Mouse (Mus musculus) stomach, adult 2 months (tissue): ENCODE measurements around the gene Il9. TPM values are rescaled to one million over a fixed set of nuclear protein-coding genes. Genes with fewer than 3 reads are reported as not detected.

Experiments used
- polyA plus RNA-seq: library from polyadenylated mRNA; depleted of rRNA; stranded (reverse); fragments of >200 nt; gene quantifications from 2 replicates; pipeline ENCODE4 v1.2.3, GENCODE M21; 2012; rRNA removed

Gene Il9
- polyA plus RNA-seq = not detected in 2 replicates

GRCm38 (mm10) chr13:56482146-56482545 is at the start of gene Il9:
TSS of gene Il9 (minus strand) at chr13:56482246.

GRCm38 (mm10) chr13:56522081-56522820 is 40.2 kb upstream of the Il9 start, which contains the start of gene Fbxl21:
TSS of gene Fbxl21 (plus strand) at chr13:56522472.

GRCm38 (mm10) chr13:56438211-56439075 is 43.6 kb downstream of the Il9 start, which contains the start of gene Slc25a48:
TSS of gene Slc25a48 (plus strand) at chr13:56438355.

Other genes starting within 250 kb of the Il9 start
- not detected in 2 replicates for gene Neurog1, start 230.1 kb downstream of the Il9 start, polyA plus RNA-seq
- gene Cxcl14, start 185.7 kb downstream of the Il9 start, polyA plus RNA-seq = 12.6 and 31.1 TPM in 2 replicates
- not detected in 2 replicates for gene Gm3045, start 55.7 kb downstream of the Il9 start, polyA plus RNA-seq
- gene Slc25a48, start 43.9 kb downstream of the Il9 start, polyA plus RNA-seq = 0.12 and 0.28 TPM in 2 replicates
- 0.14 and 0.24 TPM in 2 replicates for gene Fbxl21, start 40.2 kb upstream of the Il9 start, polyA plus RNA-seq
- gene Lect2, start 66.3 kb upstream of the Il9 start, polyA plus RNA-seq = not detected in 2 replicates
- 84.4 and 134 TPM in 2 replicates for gene Tgfbi, start 127.3 kb upstream of the Il9 start, polyA plus RNA-seq
- gene Smad5, start 220.8 kb upstream of the Il9 start, polyA plus RNA-seq = 2.2 and 3.4 TPM in 2 replicates